Mouse (Mus musculus): Measurements from ENCODE around the gene Rgs9.
A peak's percentile ranks its signal among the peaks of the same experiment; 100 is the strongest.

The Rgs9 gene

GRCm38 (mm10) chr11:109238671-109239070 lies 59.3 kb downstream of the Rgs9 start:
- no peak for DNase-seq (ENCODE audit: low spot score)

DNA sequence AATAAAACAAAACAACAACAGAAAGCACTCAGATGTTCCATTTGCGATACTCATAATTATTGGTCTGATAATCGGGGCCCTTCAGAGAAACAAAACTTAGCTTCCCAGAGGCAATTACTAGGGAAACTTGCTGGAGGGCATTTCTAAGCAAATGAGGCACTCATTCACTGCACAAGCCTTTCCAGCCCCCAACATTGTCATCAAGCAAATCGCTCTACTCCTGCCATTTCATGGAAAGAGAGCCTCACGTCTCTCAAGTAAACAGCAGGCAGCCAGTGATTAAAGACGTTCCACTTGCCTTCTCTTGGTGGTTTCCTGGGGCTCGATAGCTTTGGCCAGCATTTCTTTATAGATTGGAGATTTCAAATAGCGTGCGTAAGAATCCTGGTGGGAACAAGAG lies 60.1 kb downstream of the Rgs9 start:
- no peak for DNase-seq (ENCODE audit: low spot score)

GRCm38 (mm10) chr11:109233627-109234026 lies 64.3 kb downstream of the Rgs9 start:
- no peak for DNase-seq (ENCODE audit: low spot score)

DNA sequence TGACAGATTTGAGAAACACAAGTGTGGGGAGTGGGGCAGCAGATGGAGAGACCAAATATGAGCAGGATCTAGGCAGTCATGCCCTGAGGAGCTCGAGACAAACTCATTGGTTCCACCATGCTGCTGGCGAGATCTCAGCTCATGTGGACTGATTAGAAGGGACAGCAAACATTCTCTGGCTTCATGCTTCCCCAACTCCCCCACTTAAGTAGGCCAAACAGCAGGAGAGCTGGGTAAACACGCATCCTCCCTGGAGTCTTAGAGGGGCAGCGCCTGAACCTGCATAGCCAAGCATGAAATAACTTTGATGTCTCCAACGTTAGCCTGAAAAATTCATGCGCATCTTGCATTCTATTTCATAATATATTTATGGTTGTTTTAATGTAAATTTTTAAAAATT lies 65.1 kb downstream of the Rgs9 start:
- DNase-seq (ENCODE audit: low spot score): no peak

- no peak for DNase-seq (ENCODE audit: low spot score)
Observed at GRCm38 (mm10) chr11:109227139-109227538, 70.8 kb downstream of the Rgs9 start.

- peak; percentile 64 for DNase-seq (ENCODE audit: low spot score)
Observed at GRCm38 (mm10) chr11:109221209-109222007, 76.5 kb downstream of the Rgs9 start.

GRCm38 (mm10) chr11:109218722-109219430 lies 79.1 kb downstream of the Rgs9 start:
- DNase-seq (ENCODE audit: low spot score): no peak

- peak; percentile 56 for DNase-seq (ENCODE audit: low spot score)
Observed at GRCm38 (mm10) chr11:109217827-109218536, 79.9 kb downstream of the Rgs9 start.

- DNase-seq (ENCODE audit: low spot score): peak; percentile 40
Observed at GRCm38 (mm10) chr11:109210772-109211171, 87.2 kb downstream of the Rgs9 start.

- peak; percentile 48 for DNase-seq (ENCODE audit: low spot score)
Observed at GRCm38 (mm10) chr11:109210341-109210740, 87.6 kb downstream of the Rgs9 start.

GRCm38 (mm10) chr11:109206732-109207131 lies 91.2 kb downstream of the Rgs9 start:
- DNase-seq (ENCODE audit: low spot score): peak; percentile 69

DNA sequence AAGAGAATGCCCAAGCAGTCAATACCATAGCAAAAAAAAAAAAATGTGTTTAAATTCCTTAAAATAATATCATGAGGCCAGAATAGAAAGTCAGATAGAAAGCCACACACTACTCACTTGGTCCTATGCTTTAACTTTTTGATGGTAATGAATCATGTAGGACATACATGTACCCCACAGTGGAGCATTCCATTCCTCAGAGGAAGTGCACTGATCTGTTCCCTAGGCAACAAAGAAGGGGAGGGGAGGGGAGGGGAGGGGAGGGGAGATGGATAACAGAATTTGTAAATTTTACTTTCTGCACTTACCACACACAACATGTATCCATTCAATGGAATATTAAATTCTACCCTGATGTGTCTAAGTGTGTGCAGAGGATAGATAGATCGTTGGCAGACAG lies 91.9 kb downstream of the Rgs9 start:
- DNase-seq (ENCODE audit: low spot score): peak; percentile 57

GRCm38 (mm10) chr11:109199612-109200293 lies 98.2 kb downstream of the Rgs9 start:
- no peak for DNase-seq (ENCODE audit: low spot score)

DNA sequence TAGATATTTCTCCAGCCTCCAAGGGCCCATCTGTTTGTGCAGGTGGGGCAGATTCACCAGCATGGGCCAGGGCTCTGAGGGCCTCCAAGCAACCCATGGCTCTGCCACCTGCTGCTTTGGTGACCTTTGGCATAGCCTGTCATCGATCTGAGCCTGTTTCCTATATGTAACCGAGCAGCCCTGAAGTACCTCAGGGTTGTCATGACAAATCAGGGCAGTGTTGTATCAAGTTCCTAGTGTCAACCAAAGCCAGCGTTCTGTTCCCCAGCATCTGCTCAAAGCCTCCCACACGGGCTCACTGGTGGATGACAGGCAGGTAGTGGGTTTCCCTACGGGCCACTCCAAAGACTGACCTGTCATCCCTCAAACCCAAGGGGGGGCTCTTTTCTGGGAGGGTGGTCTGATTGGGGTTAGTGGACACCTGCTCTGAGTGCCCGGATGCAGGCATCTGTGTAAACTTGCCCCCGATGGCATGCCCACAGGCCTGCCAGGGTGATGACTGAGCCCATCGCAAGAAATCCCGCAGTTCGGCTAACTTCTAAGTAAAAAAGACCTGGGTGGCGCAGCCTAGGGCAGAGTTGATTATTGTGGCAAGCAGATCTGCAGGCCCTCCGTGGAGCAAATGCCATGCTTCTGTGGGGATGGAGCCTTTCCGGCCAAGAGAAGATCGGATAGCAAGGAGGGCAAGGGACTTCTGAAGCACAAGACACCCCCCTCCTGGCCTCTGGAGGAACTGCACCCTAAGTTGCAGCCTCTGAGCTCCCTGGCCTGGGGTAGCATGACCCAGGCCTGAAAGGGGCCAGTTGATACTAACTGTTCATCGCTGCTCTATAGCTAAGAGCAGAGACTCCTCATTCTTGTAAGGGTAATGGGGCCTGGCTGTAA lies 105.0 kb downstream of the Rgs9 start:
- peak; percentile 93 for DNase-seq (ENCODE audit: low spot score)

DNA sequence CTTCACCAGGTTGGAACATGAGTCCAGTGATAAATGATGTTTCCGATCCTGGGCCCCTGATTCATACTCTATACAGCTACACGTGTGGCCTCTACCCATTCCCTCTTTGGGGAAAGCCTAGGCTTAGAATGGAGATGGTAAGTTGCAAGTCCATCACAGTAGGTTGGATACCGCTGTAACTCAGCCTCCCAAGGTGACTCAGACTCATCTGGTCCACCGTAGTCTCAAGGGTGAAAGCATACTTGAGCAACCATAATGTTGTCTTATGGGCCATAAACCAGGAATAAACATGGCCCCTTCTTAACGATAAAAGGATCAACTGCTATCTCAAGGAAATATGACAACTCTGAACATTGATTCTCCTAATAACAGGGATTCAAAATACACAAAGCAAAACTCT lies 109.7 kb downstream of the Rgs9 start:
- DNase-seq (ENCODE audit: low spot score): no peak

GRCm38 (mm10) chr11:109187631-109188184 lies 110.2 kb downstream of the Rgs9 start:
- DNase-seq (ENCODE audit: low spot score): no peak

- no peak for DNase-seq (ENCODE audit: low spot score)
Observed at GRCm38 (mm10) chr11:109181118-109181517, 116.8 kb downstream of the Rgs9 start.

DNA sequence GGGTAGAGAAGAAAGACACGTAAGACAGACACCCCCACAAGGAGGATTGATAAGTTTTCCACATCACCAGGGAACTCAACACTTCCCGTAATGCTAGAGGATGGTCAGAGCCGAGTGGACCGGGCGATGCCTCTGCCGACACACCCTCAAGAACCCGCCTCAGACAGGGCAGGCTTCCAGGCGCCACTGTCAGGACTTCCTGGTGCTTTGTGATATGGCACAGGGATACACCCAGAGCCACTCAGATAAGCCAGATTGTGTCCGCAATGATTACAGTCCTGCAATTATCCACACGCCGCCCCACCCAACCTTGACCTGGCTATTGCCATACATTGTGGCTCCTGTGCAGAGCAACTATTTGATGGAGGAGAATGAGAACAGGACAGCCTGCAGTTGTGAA lies 117.6 kb downstream of the Rgs9 start:
- no peak for DNase-seq (ENCODE audit: low spot score)

DNA sequence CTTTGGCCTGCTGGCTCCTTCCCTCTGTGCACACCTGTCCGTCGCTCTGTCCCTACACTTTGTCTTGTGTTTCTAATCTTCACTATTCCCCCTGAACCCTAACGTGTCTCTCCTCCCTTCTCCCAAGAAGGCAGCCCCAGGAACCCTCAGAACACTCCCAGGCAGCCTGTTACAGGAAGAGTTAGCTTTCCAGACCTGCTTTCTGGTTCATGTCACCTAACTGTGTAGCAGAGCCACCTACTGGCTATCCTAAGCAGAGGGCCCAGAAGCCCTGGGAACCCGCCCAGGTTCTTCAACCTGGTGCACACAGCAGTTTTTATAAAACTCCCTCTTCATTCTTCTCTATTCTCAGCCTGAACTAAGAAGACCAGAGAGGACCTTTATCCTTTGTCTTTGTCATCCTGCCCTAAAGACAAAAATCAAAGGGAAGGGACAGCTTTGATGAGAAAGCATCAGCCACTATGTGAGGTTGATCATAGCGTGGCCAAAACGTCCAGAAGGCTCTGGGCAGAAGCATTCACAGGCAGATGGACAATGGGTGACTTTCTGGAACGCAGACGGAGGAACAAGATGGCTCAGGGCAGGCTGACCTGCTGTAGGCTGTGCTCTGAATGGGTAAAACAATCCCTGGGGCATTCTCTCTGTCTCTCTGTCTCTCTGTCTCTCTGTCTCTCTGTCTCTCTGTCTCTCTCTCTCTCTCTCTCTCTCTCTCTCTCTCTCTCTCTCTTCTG lies 119.0 kb downstream of the Rgs9 start:
- DNase-seq (ENCODE audit: low spot score): peak; percentile 71

GRCm38 (mm10) chr11:109175376-109175969 lies 122.5 kb downstream of the Rgs9 start:
- no peak for DNase-seq (ENCODE audit: low spot score)

Data from embryo, embryonic 10.5 days (tissue).